Mouse (Mus musculus): ENCODE data around the gene Auts2.

Auts2 gene

GRCm38 (mm10) chr5:132500817-132501231 is 42.3 kb downstream of the Auts2 start:
- no peak for DNase-seq (ENCODE audit: low read depth, low spot score)

- DNase-seq (ENCODE audit: low read depth, low spot score): no peak
These were observed 44.2 kb downstream of the Auts2 start for GRCm38 (mm10) chr5:132498896-132499295.

GRCm38 (mm10) chr5:132498045-132498444 is 45.1 kb downstream of the Auts2 start:
- DNase-seq (ENCODE audit: low read depth, low spot score): no peak

GRCm38 (mm10) chr5:132492793-132493192 is 50.4 kb downstream of the Auts2 start:
- no peak for DNase-seq (ENCODE audit: low read depth, low spot score)

- peak; percentile 23 for DNase-seq (ENCODE audit: low read depth, low spot score)
These were observed 51.1 kb downstream of the Auts2 start for GRCm38 (mm10) chr5:132492040-132492439.

- no peak for DNase-seq (ENCODE audit: low read depth, low spot score)
These were observed 51.6 kb downstream of the Auts2 start for GRCm38 (mm10) chr5:132491508-132491907.

- DNase-seq (ENCODE audit: low read depth, low spot score): no peak
These were observed 52.8 kb downstream of the Auts2 start for GRCm38 (mm10) chr5:132490326-132490725.

GRCm38 (mm10) chr5:132489736-132490313 is 53.3 kb downstream of the Auts2 start:
- no peak for DNase-seq (ENCODE audit: low read depth, low spot score)

- DNase-seq (ENCODE audit: low read depth, low spot score): no peak
These were observed 56.3 kb downstream of the Auts2 start for GRCm38 (mm10) chr5:132486831-132487230.

GRCm38 (mm10) chr5:132485994-132486393 is 57.1 kb downstream of the Auts2 start:
- no peak for DNase-seq (ENCODE audit: low read depth, low spot score)

GRCm38 (mm10) chr5:132485448-132485847 is 57.7 kb downstream of the Auts2 start:
- DNase-seq (ENCODE audit: low read depth, low spot score): no peak

- DNase-seq (ENCODE audit: low read depth, low spot score): no peak
These were observed 61.7 kb downstream of the Auts2 start for GRCm38 (mm10) chr5:132481476-132481875.

GRCm38 (mm10) chr5:132480461-132480860 is 62.7 kb downstream of the Auts2 start:
- DNase-seq (ENCODE audit: low read depth, low spot score): no peak

GRCm38 (mm10) chr5:132479227-132479857 is 63.8 kb downstream of the Auts2 start:
- no peak for DNase-seq (ENCODE audit: low read depth, low spot score)

- no peak for DNase-seq (ENCODE audit: low read depth, low spot score)
These were observed 65.6 kb downstream of the Auts2 start for GRCm38 (mm10) chr5:132477533-132477932.

- no peak for DNase-seq (ENCODE audit: low read depth, low spot score)
These were observed 70.2 kb downstream of the Auts2 start for GRCm38 (mm10) chr5:132472905-132473321.

GRCm38 (mm10) chr5:132472184-132472829 is 70.8 kb downstream of the Auts2 start:
- no peak for DNase-seq (ENCODE audit: low read depth, low spot score)

GRCm38 (mm10) chr5:132467364-132467743 is 75.8 kb downstream of the Auts2 start:
- no peak for DNase-seq (ENCODE audit: low read depth, low spot score)

- DNase-seq (ENCODE audit: low read depth, low spot score): peak; percentile 21
These were observed 76.4 kb downstream of the Auts2 start for GRCm38 (mm10) chr5:132466427-132467363.

- DNase-seq (ENCODE audit: low read depth, low spot score): no peak
These were observed 80.6 kb downstream of the Auts2 start for GRCm38 (mm10) chr5:132462560-132462959.

- DNase-seq (ENCODE audit: low read depth, low spot score): no peak
These were observed 84.6 kb downstream of the Auts2 start for GRCm38 (mm10) chr5:132458498-132458897.

GRCm38 (mm10) chr5:132452381-132452780 is 90.8 kb downstream of the Auts2 start:
- no peak for DNase-seq (ENCODE audit: low read depth, low spot score)

All from skeletal muscle tissue, adult 2 months (tissue).